Mouse (Mus musculus): Measurements from ENCODE around the gene Bag1.
"Not testable (repeated sequence)": the region's sequence is repeated elsewhere in the genome, so short reads cannot be mapped to it uniquely, and the experiment has no call there.

Bag1 gene

GRCm38 (mm10) chr4:40934369-40934768 is 13.7 kb downstream of the Bag1 start:
- not testable (repeated sequence) for DNase-seq (ENCODE audit: low spot score)

GRCm38 (mm10) chr4:40933694-40934093 is 14.4 kb downstream of the Bag1 start:
- DNase-seq (ENCODE audit: low spot score), result no peak

- no peak for DNase-seq (ENCODE audit: low spot score)
Observed at GRCm38 (mm10) chr4:40929046-40929445, 19.0 kb downstream of the Bag1 start.

DNA sequence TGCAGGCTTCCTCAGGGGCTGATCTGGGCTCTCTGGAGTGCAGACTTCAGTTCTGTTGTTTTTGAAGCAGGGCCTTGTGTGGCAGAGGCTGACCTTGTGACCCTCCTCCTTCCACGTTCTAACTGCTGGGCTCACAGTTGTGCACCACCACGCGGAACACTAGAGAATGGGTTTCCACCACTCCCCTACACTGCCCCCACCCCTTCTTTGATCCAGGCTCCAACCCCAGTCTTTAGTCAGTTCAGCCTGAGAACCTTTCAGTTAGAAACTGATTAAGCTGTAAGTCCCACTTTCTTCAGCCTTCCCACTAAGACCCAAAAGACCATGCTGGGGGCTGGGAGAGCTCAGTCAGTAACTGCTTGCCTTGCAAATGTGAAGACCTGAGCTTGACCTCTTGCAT is 22.5 kb downstream of the Bag1 start:
- DNase-seq (ENCODE audit: low spot score), result no peak

DNA sequence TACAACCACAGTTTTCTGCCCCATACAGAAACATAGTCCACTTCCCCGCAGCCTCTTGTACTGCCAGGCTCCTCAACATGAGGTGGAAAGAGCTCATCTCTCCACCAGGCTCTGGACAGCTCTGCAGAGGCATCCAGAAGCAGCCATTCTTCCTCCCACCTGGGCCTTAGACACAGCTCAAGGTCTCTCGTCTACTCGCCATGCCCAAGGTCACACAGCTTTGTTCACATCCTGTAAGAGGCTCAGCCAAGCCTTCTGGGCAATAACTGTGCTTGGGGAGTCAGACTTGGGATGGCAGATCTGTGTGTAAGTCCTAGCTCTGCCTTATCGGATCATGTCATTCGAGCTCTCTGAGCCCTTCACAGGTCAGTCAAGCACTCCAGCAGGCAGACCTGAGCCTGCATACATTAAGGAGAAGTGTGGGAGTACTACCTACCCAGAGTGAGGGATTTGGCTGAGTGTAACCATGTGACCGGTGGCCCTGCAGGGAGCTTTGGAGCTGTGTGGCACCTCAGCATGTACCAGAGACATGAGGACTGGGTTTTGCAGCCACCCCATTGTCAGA is 24.9 kb downstream of the Bag1 start:
- DNase-seq (ENCODE audit: low spot score), result no peak

- no peak for DNase-seq (ENCODE audit: low spot score)
Observed at GRCm38 (mm10) chr4:40921288-40921687, 26.8 kb downstream of the Bag1 start.

DNA sequence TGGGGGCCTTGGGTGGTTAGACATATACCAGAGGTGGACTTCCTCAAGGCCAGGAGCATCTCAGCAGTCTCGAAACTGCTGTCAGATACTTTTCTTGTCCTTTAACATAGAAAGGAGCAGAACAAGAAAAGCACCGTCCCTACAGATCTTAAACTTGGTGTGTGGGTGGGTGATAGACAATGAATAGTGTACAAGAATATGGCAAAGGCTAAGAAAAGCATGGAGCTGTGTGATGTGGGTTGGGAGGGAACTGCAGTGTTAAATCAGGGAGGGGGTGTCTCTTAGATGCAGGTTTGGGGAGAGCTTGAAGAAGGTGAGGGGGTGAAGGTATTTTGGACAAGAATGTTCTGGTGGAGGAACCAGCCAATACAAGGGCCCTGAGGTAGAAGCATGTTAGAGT is 27.5 kb downstream of the Bag1 start:
- DNase-seq (ENCODE audit: low spot score), result no peak

DNA sequence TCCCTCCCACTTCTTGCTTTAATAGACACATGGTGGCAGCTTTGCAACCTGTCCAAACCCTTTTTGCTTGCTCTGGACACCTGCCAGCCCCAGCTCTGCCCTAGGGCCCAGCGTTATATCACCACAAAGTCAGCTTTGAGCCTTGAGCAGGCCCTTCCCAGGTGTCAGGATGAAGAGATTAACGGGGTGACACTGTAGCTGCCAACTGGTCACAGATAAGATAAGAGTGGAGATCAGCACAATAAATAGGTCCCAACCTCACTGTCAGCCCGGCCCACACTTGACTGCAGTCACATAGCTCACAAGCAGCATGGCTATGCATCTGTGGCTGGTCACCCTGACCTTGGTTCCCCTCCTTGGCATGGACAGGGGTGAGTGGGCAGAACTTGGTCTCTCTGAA is 28.3 kb downstream of the Bag1 start, which contains the start of gene Spink4:
Gene Spink4 (plus strand): TSS at position 268 of the 400 bp plus-strand sequence.
- peak; percentile 15 for DNase-seq (ENCODE audit: low spot score)

DNA sequence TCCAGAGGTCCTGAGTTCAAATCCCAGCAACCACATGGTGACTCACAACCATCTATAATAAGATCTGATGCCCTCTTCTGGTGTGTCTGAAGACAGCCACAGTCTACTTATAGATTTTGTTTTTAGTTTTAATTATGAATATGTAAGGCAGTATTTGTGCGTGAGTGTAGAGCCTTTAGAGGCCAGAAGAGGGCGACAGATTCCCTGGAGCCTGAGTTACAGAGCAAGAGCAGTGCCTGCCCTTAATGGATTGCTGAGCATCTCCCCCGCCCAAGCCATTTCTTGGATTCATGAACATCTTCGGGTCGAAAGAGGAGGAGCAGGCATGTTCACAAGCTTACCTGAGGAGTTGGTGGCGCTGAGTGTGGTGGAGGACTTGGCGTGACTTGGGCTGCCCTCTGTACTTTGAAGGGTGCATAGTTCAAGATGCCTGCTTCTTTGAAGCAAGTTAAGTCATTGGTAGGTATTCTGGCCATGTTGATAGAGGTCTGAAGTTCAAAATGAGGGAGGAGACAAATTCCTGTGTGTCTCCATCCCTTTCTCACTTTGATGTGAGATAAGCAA is 31.4 kb downstream of the Bag1 start:
- DNase-seq (ENCODE audit: low spot score), result no peak

DNA sequence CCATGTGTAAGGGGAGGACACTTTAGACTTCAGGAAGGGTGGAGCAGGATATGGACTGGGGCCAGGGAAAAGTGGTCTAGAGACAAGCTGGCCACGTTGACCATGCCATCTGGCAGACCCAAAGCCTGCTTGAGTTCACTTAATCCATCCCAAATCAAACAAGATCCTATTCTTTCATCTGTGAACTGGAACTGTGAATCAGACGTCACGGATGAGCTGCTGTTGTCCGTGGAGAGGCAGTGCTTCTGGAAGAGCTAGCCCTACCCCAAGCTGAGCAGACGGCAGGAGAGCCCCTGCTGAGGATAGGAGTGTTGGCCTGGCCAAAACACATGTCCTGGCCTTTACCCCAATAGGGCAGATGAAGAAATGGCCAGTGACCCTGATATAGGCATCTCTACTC is 32.1 kb downstream of the Bag1 start:
- no peak for DNase-seq (ENCODE audit: low spot score)

GRCm38 (mm10) chr4:40914287-40914867 is 33.7 kb downstream of the Bag1 start:
- DNase-seq (ENCODE audit: low spot score), result no peak

DNA sequence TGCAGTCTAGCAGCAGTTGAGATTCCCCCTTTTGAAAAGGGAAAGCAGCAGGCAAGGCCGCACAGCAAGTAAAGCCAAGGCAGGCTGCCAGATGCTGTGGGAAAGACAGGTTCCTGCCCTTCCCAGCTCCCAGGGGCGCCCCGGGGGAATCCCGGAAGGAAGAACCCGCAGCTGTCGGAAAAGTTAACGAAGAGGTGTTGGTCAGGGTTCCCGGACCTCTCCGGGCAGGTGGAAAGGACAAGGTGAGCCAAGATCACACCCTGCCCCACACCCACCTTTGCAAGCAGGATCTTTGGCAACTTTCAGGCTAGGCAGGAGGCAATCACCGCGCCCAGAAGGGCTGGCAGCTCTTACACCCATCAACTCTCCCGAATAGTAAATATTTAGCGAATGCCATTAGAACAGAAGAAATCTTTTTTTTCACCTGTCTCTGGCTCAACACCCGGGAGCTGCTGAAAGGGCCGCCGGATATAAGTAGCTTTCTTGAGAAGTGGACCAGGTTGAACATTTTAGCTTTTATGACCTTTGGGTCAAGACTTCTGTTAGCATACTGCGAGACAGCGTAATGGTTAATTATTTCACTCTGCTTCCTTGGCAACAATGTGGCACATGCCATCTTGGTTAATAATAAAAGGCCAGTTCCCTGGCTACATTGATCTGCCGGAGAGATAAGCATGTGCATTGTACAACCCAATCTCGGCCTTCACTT is 39.7 kb downstream of the Bag1 start:
- DNase-seq (ENCODE audit: low spot score), result peak; percentile 67

DNA sequence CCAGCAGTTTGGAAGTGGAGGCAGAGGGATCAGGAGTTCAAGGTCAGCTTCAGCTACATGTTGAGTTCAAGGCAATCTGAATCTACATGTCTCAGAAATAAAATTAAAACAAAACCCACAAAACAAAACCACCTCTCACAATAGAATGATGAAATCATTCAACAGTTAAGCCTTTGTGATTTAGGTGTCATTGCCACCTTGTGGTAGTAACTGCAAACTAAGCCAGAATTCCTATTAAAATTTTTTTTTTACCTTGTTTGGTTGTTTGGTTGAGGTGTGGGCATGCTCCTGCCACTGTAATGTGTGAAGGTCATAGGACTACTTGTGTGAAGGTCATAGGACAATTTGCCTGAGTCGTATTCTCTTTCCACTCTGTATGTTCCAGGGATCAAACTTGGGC is 41.8 kb downstream of the Bag1 start:
- no peak for DNase-seq (ENCODE audit: low spot score)

GRCm38 (mm10) chr4:40900612-40901011 is 47.5 kb downstream of the Bag1 start:
- no peak for DNase-seq (ENCODE audit: low spot score)

GRCm38 (mm10) chr4:40900071-40900470 is 48.0 kb downstream of the Bag1 start:
- DNase-seq (ENCODE audit: low spot score), result no peak

GRCm38 (mm10) chr4:40899264-40899663 is 48.8 kb downstream of the Bag1 start:
- DNase-seq (ENCODE audit: low spot score), result no peak

GRCm38 (mm10) chr4:40898476-40899044 is 49.5 kb downstream of the Bag1 start:
- peak; percentile 55 for DNase-seq (ENCODE audit: low spot score)

- no peak for DNase-seq (ENCODE audit: low spot score)
Observed at GRCm38 (mm10) chr4:40895646-40896045, 52.4 kb downstream of the Bag1 start.

GRCm38 (mm10) chr4:40895118-40895517 is 53.0 kb downstream of the Bag1 start:
- DNase-seq (ENCODE audit: low spot score), result no peak

DNA sequence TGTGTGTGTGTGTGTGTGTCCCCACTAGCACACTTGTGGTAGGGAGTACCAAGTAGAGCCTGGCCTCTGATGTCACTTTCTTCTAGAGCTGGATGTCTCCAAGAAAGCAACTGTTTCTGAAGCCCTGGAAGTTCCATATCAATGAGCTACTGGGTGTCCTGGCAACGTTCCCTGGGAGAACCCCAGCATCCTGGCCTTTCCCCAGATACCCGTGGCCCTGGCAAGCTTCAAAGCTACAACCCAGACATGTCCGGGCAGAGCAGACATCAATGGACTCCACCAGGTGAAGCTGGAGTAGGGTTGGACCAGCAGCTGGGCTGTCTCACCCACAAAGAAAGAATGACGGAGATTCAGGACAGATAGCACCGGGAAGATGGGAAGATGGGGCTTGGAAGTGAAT is 56.9 kb downstream of the Bag1 start:
- DNase-seq (ENCODE audit: low spot score), result no peak

GRCm38 (mm10) chr4:40889983-40890382 is 58.1 kb downstream of the Bag1 start:
- DNase-seq (ENCODE audit: low spot score), result no peak

GRCm38 (mm10) chr4:40889252-40889651 is 58.8 kb downstream of the Bag1 start:
- peak; percentile 47 for DNase-seq (ENCODE audit: low spot score)

DNA sequence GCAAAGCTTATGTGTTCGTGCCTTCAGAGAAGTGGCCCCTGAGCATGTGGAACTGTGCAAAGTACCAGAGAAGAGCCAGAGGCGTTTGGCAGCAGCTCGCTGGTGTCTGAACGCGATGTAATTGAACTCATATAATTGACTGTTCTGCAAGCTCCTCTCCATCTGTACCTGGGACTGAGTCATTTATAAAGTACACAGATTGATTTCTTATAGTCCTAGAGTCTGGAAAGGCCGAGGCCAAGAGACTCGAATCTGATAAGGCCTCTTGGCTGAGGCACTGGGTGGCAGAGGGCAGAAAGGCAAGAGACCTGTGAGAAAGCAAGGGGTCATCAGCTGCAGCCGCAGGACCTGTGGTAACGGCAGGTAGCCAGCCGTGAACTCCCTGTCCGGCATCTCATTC is 59.3 kb downstream of the Bag1 start:
- DNase-seq (ENCODE audit: low spot score), result no peak

Measured in urinary bladder, postnatal 14 days (tissue).